Mouse (Mus musculus): ENCODE results near the gene Hist1h2bk.

Gene Hist1h2bk

DNA sequence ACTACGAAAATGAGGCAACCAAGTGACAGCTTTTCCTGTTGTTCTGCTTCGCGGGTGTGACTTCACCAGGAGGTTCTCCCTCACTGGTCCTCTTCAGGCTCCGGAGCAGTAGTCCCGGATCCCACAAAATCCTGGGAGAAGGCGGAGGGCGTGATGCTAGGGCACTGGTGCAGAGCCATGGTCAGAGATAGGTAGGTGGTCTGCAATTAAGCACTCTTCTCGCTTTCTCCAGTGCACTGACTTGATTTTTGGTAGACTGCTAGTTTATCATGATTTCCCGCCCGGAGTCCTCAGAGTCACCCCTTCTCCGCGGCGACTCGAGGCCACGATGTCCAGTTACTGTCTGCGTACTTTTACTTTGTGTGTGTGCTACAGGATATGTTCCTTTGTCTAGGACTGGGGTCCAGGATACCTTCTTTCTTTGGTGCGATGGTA is 21.2 kb upstream of the Hist1h2bk start:
- DNase-seq (ENCODE audit: low spot score) = no peak

DNA sequence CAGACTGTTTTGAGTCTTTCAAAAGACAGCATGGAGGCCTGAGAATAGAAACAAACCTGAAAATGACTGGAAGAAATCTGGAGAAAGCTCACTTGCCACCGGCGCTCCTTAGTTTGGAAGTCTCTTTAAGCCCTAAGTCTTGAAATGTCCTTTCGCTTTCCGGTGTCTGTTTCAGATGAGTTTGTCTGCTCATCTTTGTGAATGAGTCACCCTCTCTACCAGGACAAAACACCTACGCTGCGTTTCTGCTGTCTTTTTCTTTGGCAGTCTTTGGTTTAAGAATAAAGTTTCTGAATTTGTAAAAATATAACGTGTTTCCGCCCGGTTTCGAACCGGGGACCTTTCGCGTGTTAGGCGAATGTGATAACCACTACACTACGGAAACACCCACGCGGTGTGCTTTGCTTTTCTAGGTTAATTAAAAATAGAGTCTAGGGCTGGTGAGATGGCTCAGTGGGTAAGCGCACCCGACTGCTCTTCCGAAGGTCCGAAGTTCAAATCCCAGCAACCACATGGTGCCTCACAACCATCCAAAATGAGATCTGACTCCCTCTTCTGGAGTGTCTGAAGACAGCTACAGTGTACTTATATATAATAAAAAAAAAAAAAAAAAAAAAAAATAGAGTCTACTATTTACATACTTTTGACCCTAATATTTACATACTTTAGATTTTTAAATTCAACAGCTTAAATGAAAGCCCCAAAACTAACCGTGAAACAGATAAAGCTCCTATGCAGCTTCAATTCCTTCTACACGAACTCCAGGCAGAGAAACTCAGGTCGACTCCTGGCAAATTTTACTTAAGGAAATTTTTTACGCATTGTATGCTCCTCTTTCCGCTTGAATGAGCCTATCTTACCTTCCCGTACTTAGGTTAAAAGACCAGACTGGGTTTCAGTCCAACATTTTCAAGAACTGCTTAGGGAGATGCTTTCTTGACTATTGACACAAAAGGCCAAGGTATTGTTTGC is 19.9 kb upstream of the Hist1h2bk start:
- peak; percentile 95 for DNase-seq (ENCODE audit: low spot score)

DNA sequence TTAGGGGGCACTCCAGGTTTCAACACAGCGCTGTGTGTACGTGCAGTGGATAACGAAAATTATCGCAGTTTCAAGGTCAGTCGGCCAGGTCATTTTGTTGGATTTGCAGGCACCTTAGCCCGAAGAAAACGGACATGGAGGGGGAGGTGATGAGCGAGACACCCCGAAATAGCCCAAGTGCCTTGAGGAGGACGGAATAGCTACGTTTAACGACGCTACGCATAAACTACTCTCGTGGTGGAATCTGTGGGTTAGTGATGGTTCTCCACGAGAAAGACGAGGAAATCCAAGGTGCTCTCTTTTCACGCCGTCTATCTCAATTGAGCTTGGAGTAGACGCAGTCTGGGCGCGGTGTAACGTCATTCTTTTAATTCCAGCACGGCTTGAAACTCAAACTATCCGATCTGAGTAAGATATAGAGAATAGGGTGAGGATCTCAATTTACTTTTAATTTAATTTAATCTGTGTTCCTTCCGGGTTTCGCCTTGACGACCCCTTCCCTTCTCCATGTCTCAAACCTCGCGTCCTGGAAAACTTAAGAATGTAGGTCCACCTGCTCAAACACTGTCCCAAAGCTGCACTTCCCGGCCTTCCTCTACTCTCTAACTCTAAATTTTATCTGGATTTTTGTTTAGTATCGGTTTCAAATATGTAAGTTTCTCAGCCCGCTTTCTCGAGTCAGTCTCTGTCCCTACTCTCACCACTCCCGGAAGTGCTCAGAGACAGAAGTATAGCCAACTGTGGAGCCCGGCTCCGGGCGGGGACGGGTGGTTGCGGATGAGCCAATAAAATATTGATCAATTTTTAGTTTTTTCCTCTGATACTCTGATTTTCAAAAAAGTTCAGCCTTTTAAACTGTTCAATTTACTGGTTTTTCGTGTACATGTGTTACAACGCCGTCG is 15.5 kb upstream of the Hist1h2bk start:
- no peak for DNase-seq (ENCODE audit: low spot score)

DNA sequence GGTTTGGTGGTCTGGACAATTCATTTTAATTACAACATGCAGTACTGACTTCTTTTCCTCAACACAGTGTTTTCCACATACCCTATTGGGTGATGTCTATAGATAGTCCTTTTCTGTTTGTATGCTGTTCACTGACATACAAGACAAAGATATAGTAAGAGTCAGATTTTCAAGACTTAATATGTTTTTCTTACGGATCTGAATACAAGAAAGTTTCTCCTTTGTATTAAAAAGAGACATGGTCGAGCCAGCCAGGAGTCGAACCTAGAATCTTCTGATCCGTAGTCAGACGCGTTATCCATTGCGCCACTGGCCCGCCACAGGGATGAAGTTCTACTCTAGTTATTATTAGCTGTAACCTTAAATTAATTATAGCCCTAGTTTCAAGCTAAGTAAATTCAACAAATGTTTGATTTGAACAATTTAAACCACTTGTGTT is 14.8 kb upstream of the Hist1h2bk start:
- DNase-seq (ENCODE audit: low spot score) = peak; percentile 81

DNA sequence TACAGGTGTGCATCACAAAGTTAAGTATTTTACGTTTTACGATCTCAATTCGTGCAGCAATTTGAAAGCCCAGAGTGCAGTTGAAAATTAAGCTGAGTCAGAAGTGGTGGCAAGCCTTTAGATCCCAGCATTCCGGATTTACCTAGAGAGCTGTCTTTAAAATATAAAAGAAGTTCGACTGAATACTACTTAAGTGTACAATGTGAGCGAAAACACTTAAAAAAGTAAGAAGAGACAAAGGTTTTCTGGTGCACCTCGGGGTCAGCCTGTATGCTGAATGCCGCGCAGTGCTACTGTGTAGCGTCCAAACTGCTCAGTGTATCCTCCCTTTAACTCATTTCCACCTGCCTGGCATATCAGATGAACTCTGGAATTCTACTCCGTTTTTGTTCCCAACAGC is 14.1 kb upstream of the Hist1h2bk start:
- no peak for DNase-seq (ENCODE audit: low spot score)

DNA sequence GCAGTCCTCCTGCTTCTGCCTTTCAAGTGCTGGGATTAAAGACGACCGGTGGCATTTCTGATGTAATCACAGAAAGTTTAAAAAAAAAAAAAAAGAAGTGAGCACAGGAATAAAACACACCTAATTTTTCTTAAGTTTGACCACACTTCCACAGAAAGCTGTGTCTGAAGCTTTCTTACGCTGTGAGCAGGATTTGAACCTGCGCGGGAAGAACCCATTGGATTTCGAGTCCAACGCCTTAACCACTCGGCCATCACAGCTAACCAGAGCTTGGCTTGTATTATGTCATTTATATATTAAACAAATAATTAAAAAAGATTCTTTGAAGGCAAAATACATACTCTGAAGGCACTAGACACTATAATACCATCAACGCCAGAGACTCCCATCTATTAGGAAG is 13.4 kb upstream of the Hist1h2bk start:
- DNase-seq (ENCODE audit: low spot score) = peak; percentile 93

DNA sequence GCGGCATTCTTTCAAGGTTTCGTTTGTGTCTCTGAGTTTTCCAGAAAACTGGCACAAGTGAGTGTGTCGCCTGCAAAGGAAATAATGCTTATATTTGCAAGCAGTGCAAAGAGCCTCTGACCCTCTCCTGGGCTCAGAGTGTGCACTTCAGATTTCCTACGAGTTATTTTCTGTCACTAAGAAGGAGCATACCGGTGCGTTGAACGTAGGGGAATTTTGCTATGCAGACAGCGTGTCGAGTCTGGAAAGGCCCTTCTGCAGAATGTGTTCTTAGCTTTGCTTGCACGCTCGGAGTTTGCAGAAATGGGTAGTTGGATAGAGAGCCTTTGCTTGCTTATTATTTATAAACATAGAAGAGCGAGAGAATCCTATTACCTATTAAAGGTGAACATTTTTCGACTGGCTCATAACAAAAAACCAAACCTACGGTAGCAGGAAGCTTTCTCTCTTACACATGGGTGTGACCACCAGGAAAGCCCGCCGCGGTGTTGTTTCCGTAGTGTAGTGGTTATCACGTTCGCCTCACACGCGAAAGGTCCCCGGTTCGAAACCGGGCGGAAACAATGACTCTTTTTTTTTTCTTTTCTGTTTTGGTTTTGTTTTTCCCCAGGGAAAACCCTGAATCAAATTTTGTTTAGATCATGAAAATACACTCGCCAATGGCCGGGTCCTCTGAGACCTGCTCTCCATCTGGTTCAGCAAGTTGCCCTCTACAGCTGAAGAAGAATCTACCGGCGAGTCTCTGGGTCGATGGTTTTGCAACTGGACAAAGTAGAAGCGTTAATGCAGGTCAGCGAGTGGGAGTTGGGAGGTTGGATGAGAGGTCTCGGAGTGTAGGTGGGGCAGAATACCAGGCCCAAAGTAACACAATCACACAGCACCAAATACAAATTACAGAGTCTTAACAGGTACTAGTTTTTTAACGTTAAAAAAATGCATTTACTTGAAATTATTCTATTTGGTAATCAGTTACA is 9.3 kb upstream of the Hist1h2bk start:
- peak; percentile 89 for DNase-seq (ENCODE audit: low spot score)

DNA sequence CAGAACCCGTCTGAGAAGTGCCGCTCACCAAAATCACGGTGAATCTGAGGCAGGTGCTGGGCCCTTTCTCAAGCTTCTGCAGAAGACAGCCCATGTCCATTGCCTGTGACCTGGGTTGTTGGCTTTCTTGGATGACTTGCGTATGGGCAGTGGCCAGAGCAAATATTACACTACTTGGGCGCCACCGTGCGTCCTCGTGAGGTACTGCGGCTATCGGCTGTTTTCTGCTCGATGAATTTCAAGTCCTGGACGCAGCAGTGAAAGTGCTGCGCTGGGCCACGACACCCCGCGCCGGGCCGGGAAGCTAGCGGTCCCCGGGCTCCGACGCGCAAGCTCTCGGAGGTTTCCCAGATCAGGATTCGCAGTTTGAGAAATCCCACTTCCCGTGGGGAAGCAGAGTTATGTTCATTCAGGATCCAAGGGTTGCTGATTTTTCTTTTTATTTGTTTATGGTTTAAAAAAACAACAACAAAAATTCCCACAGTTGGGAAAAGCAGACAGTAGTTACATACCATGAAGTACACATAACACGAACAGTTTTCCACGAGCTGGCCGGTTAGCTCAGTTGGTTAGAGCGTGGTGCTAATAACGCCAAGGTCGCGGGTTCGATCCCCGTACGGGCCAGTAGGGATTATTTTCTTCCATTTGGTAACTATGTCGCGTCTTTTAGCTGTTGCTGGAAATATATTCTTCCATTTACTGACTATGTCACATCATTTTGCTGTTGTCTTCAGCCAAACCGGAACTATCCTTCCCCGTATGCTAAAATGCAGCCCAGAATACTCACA is 6.8 kb upstream of the Hist1h2bk start:
- peak; percentile 92 for DNase-seq (ENCODE audit: low spot score)

DNA sequence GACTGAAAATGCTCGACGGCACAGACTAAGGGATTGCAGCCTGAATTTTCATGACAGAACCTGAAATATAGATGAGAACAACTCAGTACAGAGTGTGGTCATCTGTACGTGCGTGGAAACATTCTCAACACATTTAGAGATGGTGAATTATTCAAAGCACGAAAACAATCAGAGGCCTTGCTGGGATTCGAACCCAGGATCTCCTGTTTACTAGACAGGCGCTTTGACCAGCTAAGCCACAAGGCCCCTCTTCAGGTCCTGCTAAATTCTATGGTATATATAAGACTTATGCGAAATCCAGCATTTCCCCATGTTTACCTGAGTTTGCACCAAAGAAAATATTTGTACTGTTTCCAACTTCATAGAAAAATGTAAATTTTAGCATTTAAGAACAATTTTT is 5.7 kb upstream of the Hist1h2bk start:
- DNase-seq (ENCODE audit: low spot score) = no peak

DNA sequence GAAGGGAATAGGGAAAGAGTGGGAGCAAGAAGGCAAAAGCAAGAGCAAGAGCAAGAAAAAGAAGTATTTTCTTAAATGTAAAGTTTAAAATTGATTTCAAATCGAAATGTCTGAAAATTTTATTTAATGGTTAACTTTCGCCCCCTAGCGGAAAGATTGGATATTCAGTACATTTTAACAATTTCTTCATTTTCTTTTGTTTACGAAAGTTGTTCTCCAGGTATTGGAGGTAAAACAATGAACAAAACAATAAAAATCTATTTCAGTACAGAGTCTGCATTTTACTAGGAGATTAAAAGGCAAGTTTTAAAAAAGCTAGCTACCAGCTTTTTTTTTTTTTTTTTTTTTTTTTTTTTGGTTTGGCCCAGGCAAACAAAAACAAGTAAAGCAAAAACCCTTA is 5.2 kb upstream of the Hist1h2bk start:
- DNase-seq (ENCODE audit: low spot score) = no peak

DNA sequence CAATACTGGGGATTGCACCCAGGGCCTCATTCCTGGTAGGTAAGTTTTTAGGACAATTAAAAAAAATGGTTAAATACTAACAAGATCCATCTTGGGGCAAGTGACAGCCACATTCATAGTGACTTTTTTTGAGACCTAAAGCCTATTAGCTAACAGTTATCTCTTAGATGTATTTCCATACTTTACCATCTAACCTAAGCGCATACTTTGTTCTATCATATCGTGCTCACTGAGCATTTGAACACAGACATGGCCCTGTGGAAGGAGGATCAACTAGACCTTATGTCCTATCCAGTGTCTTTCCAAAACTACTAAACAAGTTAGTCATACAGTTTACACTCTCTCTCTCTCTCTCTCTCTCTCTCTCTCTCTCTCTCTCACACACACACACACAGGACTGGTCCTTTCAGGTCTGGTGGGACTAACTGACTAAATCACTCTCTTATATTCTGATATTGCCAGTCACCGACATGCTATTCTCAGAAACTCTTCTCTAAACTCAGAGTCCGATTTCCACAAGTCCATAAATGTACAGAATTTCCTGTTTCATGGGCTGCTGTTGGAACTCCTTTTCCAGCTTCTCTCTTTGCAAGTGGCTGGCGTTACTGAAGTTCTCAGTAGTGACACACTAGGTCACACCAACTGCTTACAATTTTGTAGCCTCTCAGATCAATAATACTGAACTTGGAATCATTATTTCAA is 1.8 kb upstream of the Hist1h2bk start:
- no peak for DNase-seq (ENCODE audit: low spot score)

DNA sequence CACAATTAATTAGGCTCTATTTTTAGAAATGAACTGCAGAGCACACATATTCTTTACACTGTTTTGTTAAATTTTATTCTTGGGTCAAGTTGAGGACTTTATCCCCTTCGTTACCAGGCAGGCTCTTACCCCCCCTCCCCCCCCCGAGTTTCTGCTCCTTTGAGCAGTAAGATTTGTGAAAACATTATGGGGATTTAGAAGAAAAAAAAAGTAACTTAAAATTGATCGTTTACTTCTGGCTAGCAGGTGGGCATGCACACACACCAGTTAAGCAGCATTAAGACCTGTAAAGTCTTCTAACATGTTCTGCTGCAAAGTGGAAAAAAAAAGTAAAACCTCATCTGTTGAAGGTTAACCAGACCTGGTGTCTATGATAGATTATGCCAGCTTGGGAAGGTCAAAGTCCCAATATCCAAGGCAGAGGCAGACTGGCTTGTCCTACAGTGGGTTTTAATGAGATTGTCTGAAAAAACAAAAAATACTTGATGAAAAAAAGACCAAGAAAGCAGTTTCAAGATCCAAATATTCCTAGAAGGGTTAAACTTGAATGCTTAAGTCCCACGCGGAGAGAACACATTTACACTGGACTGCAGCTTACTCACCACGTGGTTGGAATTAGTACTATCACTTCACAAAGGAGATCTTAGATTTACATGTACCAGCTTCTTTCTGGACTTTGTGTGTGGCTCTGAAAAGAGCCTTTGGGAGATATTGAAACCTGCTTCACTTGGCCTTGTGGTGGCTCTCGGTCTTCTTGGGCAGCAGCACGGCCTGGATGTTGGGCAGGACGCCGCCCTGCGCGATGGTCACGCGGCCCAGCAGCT is 1.0 kb upstream of the Hist1h2bk start:
- no peak for DNase-seq (ENCODE audit: low spot score)

DNA sequence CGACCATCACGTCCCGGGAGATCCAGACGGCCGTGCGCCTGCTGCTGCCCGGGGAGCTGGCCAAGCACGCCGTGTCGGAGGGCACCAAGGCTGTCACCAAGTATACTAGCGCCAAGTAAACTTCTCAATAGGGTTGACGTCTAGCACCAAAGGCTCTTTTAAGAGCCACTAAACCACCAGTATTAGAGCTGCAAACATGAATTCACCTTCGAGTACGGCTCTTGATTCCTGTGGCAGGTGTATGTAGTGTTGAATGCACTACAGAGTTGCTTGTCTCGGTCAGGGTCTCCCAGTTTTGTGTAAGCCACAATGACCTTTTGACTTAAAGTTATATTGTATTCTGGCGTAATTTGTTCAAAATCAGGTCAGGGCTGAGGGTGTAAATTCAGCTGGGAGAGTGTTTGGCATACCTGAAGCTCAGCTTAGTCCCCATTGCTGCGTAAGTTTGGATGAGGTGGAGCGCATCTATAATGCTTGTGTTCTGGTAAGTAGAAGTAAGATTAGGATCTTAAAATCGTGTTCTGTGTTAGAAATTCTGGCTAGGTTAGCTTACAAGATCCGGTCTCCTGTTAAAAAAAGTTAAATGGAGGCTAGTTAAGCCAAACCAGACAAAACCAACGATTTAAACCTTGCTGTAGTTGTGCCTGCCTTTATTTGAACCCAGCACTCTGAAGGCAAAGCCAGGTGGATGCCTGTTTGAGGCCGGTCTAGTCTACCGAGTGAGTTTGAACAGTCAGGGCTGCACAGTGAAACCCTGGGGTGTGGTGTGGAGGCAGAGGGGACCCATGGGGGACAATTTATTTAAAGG is 683 bp downstream of the Hist1h2bk start:
- peak; percentile 74 for DNase-seq (ENCODE audit: low spot score)

DNA sequence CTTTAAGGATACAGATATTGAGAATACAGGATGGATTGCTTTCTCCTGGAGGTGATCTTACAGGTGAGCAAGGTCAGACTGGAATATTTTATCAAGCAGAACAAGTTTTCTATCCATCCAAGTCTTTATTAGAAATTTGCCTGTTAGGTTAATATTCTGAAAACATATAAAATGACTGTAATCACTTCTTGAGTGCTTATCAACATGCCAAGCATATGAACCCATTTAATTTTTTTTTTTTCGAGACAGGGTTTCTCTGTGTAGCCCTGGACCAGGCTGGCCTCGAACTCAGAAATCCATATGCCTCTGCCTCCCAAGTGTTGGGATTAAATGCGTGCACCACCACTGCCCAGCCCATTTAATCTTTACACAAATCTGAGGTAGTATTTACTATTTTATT is 1.3 kb downstream of the Hist1h2bk start:
- DNase-seq (ENCODE audit: low spot score) = no peak

DNA sequence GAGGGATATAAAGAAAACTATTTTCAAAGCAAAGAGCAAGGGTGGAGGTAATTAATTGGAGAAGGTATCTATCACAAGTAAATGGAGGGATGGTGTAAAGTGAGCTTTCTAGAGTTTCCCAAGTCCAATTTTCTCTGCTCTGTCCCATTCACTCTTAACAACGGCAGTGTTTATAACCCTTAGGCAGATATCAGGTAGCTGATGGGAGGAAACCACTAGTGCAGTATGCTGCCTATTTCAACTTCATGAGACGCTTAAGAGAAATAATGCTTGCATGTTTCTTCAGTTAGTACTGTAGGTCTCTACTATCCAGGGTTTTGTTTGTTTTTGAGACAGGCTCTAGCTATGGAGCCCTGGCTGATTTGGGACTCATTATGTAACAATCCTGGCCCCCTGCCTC is 1.7 kb downstream of the Hist1h2bk start:
- DNase-seq (ENCODE audit: low spot score) = no peak

DNA sequence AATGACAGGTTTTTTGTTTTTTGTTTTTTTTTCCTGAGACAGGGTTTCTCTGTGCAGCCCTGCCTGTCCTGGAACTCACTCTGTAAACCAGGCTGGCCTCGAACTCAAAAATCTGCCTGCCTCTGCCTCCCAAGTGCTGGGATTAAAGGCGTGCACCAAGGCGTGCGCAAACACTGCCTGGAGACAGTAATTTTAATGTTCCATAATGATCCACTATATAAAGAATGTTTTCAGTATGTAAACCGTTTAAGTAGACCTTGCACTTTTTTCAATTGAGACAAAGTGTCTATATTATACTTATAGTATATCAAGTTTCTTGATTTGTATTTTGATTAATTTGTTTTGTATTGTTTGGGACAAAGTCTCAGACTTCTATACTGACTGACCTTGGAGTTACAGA is 3.7 kb downstream of the Hist1h2bk start:
- DNase-seq (ENCODE audit: low spot score) = no peak

DNA sequence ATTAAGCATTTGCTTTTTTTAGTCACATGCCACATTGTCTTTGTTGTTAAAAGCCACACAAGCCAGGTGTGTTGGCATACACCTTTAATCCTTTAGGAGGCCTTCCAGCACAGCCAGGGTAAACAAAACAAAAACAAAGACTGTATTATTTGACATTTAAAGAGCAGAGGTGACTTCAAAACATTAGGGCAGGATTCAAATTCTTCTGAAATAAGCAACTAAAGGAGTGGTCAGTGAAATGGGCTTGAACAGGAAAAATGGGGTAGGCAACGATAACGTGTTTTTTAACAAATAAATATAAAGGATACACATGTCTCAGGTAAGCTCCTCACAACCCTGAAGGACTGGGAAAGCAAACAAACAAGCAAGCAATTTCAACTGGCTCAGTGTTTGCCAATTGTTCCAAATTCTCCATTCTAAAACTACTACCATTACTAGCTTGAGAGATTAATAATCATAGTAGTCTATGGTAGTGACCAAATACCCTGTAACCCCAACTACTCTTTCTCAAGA is 4.3 kb downstream of the Hist1h2bk start:
- DNase-seq (ENCODE audit: low spot score) = no peak

Measured in c-Kit-positive CD71-positive TER-119-positive erythroid progenitor cells, embryonic 14.5 days (primary cell).